Mouse (Mus musculus): ENCODE measurements around the gene Gm3269. TPM values are rescaled to one million over a fixed set of nuclear protein-coding genes. Genes with fewer than 3 reads are reported as not detected.

The Gm3269 gene
- not detected in 4 replicates for total RNA-seq (2023; ENCODE audit: inconsistent age)

DNA sequence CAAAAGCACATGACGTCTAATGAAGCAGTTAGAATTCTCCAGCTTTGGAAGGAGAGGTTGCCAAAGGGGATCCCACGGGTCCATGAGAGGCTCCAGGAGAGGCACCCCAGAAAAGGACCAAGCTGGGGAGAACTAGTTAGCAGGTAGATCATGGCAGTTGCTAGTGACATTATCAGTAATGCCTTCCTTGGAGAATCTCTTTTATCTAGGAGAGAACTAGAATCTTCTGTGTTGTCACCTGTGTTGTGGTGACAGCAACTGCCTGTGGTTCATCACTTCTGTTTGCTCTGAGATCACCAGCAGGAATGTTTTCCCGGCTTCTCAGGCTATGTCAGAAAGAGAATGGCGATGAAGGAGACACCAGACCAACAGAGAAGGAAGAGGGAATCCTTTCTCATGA is at the start of gene Gm3269:
Gm3269 (plus strand) TSS at position 301 of the 400 bp plus-strand sequence.

GRCm38 (mm10) chr14:4855299-4855980 is 17.5 kb downstream of the Gm3269 start, which contains the start of gene Gm3264:
TSS of gene Gm3264 (plus strand) at chr14:4855576.

GRCm38 (mm10) chr14:4892116-4892515 is 54.2 kb downstream of the Gm3269 start, which contains the start of gene Gm3278:
TSS of gene Gm3278 (plus strand) at chr14:4892416.

Other genes with a start within 250 kb of the Gm3269 start
- not detected in 4 replicates for gene Gm8159, start 205.8 kb upstream of the Gm3269 start, total RNA-seq (2023; ENCODE audit: inconsistent age)
- not detected in 4 replicates for gene Gm3239, start 173.9 kb upstream of the Gm3269 start, total RNA-seq (2023; ENCODE audit: inconsistent age)
- not detected in 4 replicates for gene Gm7876, start 128.9 kb upstream of the Gm3269 start, total RNA-seq (2023; ENCODE audit: inconsistent age)
- not detected in 4 replicates for gene Gm3252, start 111.3 kb upstream of the Gm3269 start, total RNA-seq (2023; ENCODE audit: inconsistent age)
- not detected in 4 replicates for gene Gm9602, start 61.8 kb upstream of the Gm3269 start, total RNA-seq (2023; ENCODE audit: inconsistent age)
- gene Gm3264, start 17.5 kb downstream of the Gm3269 start, total RNA-seq (2023; ENCODE audit: inconsistent age) = not detected in 4 replicates
- not detected in 4 replicates for gene Gm3278, start 54.3 kb downstream of the Gm3269 start, total RNA-seq (2023; ENCODE audit: inconsistent age)
- gene Gm8297, start 145.8 kb downstream of the Gm3269 start, total RNA-seq (2023; ENCODE audit: inconsistent age) = not detected in 4 replicates
- gene Gm3298, start 177.8 kb downstream of the Gm3269 start, total RNA-seq (2023; ENCODE audit: inconsistent age) = not detected in 4 replicates
- gene 4930555G01Rik, start 212.5 kb downstream of the Gm3269 start, total RNA-seq (2023; ENCODE audit: inconsistent age) = not detected in 4 replicates
- gene Gm8281, start 232.9 kb downstream of the Gm3269 start, total RNA-seq (2023; ENCODE audit: inconsistent age) = not detected in 4 replicates

All from B cell, adult (primary cell).